Mouse (Mus musculus): ENCODE results near the gene Shc3. TPM values are rescaled to one million over a fixed set of nuclear protein-coding genes. Genes with fewer than 3 reads are reported as not detected.

Gene Shc3
- polyA plus RNA-seq, 1 experiment from 2014 or later, result 0.04 TPM

GRCm38 (mm10) chr13:51437105-51438085 lies 131.8 kb downstream of the Shc3 start:
- TF ChIP-seq CTCF (IDR thresholded peaks at IDR 0.05), result no peak
- H3K27me3 ChIP-seq, result peaks cover 23% of the 10 kb centered on the region
- in situ Hi-C loops (cut with MboI; ENCODE audit: low pct_unique_long_range_greater_than_20kb), result loop anchor here (25.0 kb wide), 1 partner anchor 1225 kb away; no protein-coding TSS in a partner anchor
- CTCF ChIA-PET, result interaction anchor here (1.3 kb wide), 1 partner anchor 487 kb away, joined by 3 read pairs; no protein-coding TSS in a partner anchor
- ATAC-seq (no peak), DNase-seq (ENCODE audit: low read depth, low spot score) (no peak)
- POLR2A ChIA-PET, result no interaction called here

DNA sequence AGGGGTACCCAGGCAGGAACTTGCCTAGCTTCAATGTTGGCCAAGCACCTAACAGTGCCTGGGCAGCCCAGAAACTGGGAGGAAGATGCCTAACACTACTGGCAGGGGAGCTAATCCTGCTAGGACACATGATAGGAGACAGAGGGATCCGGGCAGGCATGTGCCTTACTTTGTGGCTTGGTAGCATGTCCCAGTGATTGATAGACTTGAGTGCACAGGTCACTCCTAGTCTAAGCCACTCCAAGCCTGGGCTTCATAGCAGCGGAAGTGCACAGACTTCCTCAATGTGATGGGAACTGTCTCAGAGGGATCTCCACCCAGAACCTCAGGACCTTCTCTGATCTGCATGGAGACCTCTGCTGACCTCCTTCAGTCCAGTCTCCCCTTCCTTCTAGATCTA lies 134.1 kb downstream of the Shc3 start:
- DNase-seq (ENCODE audit: low read depth, low spot score) (no peak), ATAC-seq (no peak)
- TF ChIP-seq CTCF (IDR thresholded peaks at IDR 0.05), result no peak
- peaks cover 17% of the 10 kb centered on the region for H3K27me3 ChIP-seq
- ChIA-PET CTCF (interaction anchor here (1.1 kb wide), 1 partner anchor 21 kb away, joined by 3 read pairs; no protein-coding TSS in a partner anchor), POLR2A (no interaction called here)
- in situ Hi-C loops (cut with MboI; ENCODE audit: low pct_unique_long_range_greater_than_20kb), result loop anchor here (25.0 kb wide), 1 partner anchor 1223 kb away; no protein-coding TSS in a partner anchor

GRCm38 (mm10) chr13:51434460-51434859 lies 134.8 kb downstream of the Shc3 start:
- POLR2A ChIA-PET, result no interaction called here
- TF ChIP-seq CTCF (IDR thresholded peaks at IDR 0.05), result peak; percentile 59

GRCm38 (mm10) chr13:51433371-51433770 lies 135.8 kb downstream of the Shc3 start:
- ATAC-seq, result no peak
- ChIA-PET CTCF (no interaction called here), POLR2A (no interaction called here)
- H3K27me3 ChIP-seq, result peaks cover 13% of the 10 kb centered on the region
- no peak for TF ChIP-seq CTCF (IDR thresholded peaks at IDR 0.05)
- no peak for DNase-seq (ENCODE audit: low read depth, low spot score)
- in situ Hi-C loops (cut with MboI; ENCODE audit: low pct_unique_long_range_greater_than_20kb), result loop anchor here (25.0 kb wide), 1 partner anchor 1221 kb away; no protein-coding TSS in a partner anchor

More at GRCm38 (mm10) chr13:51434460-51434859, 134.8 kb downstream of the Shc3 start:
- no peak for ATAC-seq
- DNase-seq (ENCODE audit: low read depth, low spot score), result no peak
- CTCF ChIA-PET, result interaction anchor here (1.1 kb wide), 1 partner anchor 21 kb away, joined by 3 read pairs; no protein-coding TSS in a partner anchor
- in situ Hi-C loops (cut with MboI; ENCODE audit: low pct_unique_long_range_greater_than_20kb), result loop anchor here (25.0 kb wide), 1 partner anchor 1222 kb away; no protein-coding TSS in a partner anchor
- H3K27me3 ChIP-seq, result peaks cover 13% of the 10 kb centered on the region

- H3K27me3 ChIP-seq, result no peaks in the 10 kb centered on the region
- POLR2A ChIA-PET, result no interaction called here
- CTCF ChIA-PET, result no interaction called here
- in situ Hi-C loops (cut with MboI; ENCODE audit: low pct_unique_long_range_greater_than_20kb), result loop anchor here (10.0 to 25.0 kb wide), 2 partner anchors 189 to 1214 kb away; no protein-coding TSS in a partner anchor
- DNase-seq (ENCODE audit: low read depth, low spot score) (no peak), ATAC-seq (no peak)
- no peak for TF ChIP-seq CTCF (IDR thresholded peaks at IDR 0.05)
Observed at GRCm38 (mm10) chr13:51425662-51426443, 143.4 kb downstream of the Shc3 start.

- TF ChIP-seq CTCF (IDR thresholded peaks at IDR 0.05), result no peak
- no peaks in the 10 kb centered on the region for H3K27me3 ChIP-seq
- POLR2A ChIA-PET, result no interaction called here
- ATAC-seq (peak; percentile 74), DNase-seq (ENCODE audit: low read depth, low spot score) (no peak)
- CTCF ChIA-PET, result interaction anchor here (0.8 to 1.6 kb wide), 5 partner anchors 194 to 477 kb away, joined by 3 to 9 read pairs (median 4); no protein-coding TSS in a partner anchor
- in situ Hi-C loops (cut with MboI; ENCODE audit: low pct_unique_long_range_greater_than_20kb), result loop anchor here (10.0 to 25.0 kb wide), 2 partner anchors 190 to 1212 kb away; no protein-coding TSS in a partner anchor
Observed at GRCm38 (mm10) chr13:51424647-51425046, 144.6 kb downstream of the Shc3 start.

DNA sequence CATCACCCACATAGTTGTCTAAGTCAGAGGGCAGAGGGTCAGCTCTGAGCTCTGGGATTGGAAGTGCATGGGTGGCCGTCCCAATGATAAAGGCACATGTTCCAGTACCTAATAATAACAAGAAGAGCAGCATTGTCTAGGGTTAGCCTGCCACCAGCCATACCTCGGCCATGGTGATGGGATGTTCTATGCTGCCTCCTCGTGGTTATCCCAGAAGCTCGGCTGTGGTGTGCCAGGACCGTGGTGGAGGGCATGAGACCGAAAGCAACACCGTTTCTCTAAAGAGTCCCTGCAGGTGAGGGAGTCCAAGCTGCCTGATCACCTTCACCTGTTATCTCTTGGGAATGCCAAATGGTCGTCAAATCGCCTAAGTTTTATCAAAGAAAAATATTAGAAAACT lies 145.6 kb downstream of the Shc3 start:
- H3K27me3 ChIP-seq, result no peaks in the 10 kb centered on the region
- ATAC-seq (no peak), DNase-seq (ENCODE audit: low read depth, low spot score) (no peak)
- TF ChIP-seq CTCF (IDR thresholded peaks at IDR 0.05), result no peak
- ChIA-PET POLR2A (no interaction called here), CTCF (interaction anchor here (1.6 kb wide), 1 partner anchor 474 kb away, joined by 9 read pairs; no protein-coding TSS in a partner anchor)
- in situ Hi-C loops (cut with MboI; ENCODE audit: low pct_unique_long_range_greater_than_20kb), result loop anchor here (10.0 kb wide), 1 partner anchor 191 kb away; no protein-coding TSS in a partner anchor

DNA sequence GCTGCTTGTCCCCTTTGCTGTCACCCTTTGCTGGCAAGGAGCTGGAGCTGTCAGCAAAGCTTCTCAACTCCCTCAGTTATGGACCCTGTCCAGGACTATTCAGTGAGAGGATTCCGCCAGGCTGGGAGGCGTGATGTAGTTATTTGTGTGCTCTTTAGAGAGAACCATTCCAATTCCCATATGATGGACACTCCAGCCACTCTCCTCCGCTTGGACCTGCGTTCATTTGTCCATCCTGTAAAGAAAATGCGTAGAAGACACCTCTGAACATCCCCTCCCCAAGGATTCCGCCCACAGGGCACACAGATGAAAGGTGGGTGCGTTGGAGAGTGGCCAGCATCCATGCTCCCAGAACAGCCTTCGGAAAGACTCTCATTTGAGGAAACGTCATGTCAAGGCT lies 148.4 kb downstream of the Shc3 start:
- no peak for DNase-seq (ENCODE audit: low read depth, low spot score)
- ChIA-PET CTCF (no interaction called here), POLR2A (no interaction called here)
- ATAC-seq, result no peak
- in situ Hi-C loops (cut with MboI; ENCODE audit: low pct_unique_long_range_greater_than_20kb), result loop anchor here (10.0 kb wide), 1 partner anchor 194 kb away; no protein-coding TSS in a partner anchor
- no peak for TF ChIP-seq CTCF (IDR thresholded peaks at IDR 0.05)
- no peaks in the 10 kb centered on the region for H3K27me3 ChIP-seq

GRCm38 (mm10) chr13:51419501-51419900 lies 149.7 kb downstream of the Shc3 start:
- no peak for TF ChIP-seq CTCF (IDR thresholded peaks at IDR 0.05)
- ChIA-PET CTCF (no interaction called here), POLR2A (no interaction called here)
- no peaks in the 10 kb centered on the region for H3K27me3 ChIP-seq
- ATAC-seq, result no peak
- DNase-seq (ENCODE audit: low read depth, low spot score), result no peak
- in situ Hi-C loops (cut with MboI; ENCODE audit: low pct_unique_long_range_greater_than_20kb), result loop anchor here (5.0 kb wide), 3 partner anchors 232 to 472 kb away; partner anchors contain the start of gene Spin1

GRCm38 (mm10) chr13:51418942-51419451 lies 150.2 kb downstream of the Shc3 start:
- ATAC-seq (no peak), DNase-seq (ENCODE audit: low read depth, low spot score) (no peak)
- no peak for TF ChIP-seq CTCF (IDR thresholded peaks at IDR 0.05)
- CTCF ChIA-PET, result interaction anchor here (1.0 to 1.5 kb wide), 6 partner anchors 12 to 469 kb away, joined by 3 to 7 read pairs (median 4); no protein-coding TSS in a partner anchor
- POLR2A ChIA-PET, result no interaction called here
- in situ Hi-C loops (cut with MboI; ENCODE audit: low pct_unique_long_range_greater_than_20kb), result loop anchor here (5.0 kb wide), 3 partner anchors 232 to 472 kb away; partner anchors contain the start of gene Spin1
- H3K27me3 ChIP-seq, result no peaks in the 10 kb centered on the region

All from Patski (cell line).